Mouse (Mus musculus) ovary, postnatal 14 days (tissue): ENCODE measurements around the gene Rara.
"Not testable (repeated sequence)": the region's sequence is repeated elsewhere in the genome, so short reads cannot be mapped to it uniquely, and the experiment has no call there.

Experiments
- DNase-seq: peaks from one replicate; pipeline ENCODE4 v3.0.0; 2022; ENCODE audit warnings: low spot score

The Rara gene

DNA sequence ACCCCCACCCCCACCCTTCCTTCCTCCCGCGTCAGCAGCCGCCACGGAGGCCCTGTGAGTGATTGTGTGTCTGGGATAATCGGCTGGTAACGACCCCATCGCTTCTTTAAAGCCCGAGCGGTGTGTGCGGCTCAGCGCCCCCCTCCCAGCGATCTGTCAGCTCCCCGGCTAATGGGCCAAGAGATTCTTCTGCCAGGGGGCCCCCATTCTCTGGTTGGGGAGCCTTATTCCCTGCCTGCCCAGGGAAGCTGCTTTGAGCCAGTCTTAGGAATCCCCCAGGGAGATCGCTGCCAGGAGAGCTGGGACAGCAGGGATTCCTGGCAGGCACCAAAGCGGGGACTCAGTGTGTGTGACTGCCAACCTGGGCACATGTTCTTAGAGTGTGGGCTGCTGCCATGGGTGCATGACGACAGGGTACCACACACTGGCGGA lies 41.9 kb downstream of the Rara start:
- no peak for DNase-seq

DNA sequence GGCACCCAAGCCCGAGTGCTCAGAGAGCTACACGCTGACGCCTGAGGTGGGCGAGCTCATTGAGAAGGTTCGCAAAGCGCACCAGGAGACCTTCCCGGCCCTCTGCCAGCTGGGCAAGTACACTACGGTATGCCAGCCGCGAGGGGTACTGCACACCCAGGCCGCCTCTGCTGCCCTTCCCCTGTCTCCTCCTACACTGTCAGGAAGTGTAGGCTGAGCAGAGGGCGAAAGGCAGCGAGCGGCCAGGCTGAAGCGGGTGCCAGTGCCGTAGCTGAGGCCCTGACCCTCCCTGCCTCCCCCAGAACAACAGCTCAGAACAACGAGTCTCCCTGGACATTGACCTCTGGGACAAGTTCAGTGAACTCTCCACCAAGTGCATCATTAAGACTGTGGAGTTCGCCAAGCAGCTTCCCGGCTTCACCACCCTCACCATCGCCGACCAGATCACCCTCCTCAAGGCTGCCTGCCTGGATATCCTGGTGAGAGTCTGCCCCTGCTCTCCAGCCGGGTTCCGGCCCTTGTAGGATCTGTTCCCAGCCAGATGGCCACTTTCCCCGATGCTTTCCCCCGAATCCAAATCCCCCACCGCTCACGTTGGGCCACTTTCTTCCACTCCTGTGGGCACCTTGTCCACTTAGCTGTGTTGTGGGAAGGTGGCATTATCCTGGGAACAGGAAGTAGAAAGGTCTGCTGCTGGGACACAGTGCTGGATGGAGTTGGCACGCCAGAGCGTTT lies 42.7 kb downstream of the Rara start:
- DNase-seq: no peak

DNA sequence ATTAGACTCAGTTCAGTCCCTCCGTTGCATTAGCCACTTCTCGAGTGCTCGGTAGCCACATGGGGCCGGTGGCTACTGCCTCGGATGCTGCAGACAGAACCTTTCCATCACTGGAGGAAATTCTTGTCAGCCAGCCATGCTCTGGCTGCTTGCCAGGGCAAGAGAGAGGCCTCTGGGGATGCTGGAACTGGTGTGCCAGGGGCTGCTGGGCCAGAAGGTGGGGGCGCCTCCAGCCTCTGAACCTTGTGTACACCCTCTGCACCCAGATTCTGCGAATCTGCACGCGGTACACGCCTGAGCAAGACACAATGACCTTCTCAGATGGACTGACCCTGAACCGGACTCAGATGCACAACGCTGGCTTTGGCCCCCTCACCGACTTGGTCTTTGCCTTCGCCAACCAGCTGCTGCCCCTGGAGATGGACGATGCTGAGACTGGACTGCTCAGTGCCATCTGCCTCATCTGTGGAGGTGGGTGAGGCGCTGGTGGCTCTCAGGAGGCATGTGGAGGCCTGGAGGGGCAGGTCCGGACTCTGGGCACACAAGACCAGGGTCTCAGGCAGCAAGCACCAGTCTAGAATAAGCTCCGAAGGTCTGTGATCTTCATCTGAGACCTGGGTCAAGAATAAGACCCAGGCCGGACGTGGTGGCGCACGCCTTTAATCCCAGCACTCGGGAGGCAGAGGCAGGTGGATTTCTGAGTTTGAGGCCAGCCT lies 43.9 kb downstream of the Rara start:
- DNase-seq: no peak

DNA sequence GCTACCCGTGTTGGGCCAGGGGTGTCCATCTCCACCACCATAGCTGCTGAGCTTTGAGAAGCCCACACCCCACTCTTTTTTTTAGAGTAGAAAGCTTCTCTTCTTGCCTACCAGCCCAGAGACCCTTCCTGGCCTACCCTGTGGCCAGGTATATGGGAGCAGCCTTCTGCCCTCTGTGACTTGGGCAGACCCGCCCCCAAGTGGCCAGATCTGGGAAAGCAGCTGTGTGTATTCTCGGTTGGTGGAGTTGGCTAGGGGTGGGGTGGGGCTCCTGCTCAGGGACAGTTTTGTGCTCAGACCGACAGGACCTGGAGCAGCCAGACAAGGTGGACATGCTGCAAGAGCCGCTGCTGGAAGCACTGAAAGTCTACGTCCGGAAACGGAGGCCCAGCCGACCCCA lies 44.6 kb downstream of the Rara start:
- DNase-seq: peak; percentile 84

DNA sequence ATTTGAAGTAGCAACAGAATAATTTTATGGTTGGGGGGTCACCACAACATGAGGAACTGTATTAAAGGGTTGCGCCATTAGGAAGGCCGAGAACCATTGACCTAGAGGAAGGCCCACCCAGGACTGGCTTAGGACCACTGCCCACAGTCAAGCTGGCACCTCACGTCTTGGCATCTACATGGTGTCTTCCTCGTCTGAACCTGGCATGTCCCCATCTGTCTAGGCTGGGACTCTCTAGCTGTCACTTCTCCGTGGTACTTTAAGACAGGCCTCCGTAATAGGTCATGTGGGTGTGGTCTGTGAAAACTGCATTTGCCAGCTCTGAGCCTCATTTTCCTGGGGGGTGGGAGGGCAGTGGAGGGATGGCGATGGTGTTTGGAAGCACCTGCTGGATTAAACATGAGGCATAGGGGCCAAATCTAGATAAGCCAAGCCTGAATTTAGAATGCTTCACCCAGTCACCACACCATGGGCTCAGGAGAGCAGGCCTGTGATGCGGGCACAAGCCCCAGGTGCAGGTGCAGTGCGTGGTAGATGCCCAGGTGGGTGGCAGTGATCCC lies 45.3 kb downstream of the Rara start:
- no peak for DNase-seq

DNA sequence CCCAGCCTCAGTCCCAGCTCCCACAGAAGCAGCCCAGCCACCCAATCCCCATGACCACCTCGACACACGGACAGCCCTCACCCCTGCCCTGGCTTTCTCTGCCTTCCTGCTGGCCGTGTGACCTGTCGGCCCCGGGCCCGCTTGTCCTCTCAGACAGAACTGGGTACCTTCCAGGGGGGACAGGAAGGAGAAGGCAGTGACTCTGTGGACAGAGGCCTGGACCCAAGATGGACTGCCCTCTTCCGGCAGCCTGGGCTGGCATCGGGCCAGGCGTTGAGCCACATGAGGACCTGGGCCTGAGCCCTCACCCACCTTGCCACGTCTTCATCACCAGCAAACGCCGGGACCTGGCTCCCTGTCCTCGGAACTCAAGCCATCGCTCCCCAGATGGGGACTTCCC lies 46.0 kb downstream of the Rara start:
- DNase-seq: no peak

DNA sequence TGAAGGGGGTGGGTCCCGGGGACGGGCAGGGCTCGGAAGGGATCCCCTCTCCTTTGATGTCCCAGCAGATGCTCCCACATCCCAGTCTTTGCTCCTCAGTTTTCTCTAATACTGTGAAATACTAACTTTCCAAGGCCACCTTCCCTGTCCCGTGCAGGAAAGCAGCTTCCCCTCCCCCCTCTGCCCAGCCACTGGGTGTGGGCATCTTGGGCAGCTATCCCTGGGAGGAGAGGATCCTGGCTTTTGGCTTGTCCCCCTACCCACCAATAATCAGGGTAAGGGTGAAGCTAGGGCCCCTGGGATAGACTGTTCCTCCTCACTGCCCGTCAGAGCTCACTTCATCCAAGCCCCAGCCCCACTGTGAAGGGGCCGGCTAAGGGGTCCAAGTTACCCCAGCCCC lies 46.6 kb downstream of the Rara start:
- no peak for DNase-seq

DNA sequence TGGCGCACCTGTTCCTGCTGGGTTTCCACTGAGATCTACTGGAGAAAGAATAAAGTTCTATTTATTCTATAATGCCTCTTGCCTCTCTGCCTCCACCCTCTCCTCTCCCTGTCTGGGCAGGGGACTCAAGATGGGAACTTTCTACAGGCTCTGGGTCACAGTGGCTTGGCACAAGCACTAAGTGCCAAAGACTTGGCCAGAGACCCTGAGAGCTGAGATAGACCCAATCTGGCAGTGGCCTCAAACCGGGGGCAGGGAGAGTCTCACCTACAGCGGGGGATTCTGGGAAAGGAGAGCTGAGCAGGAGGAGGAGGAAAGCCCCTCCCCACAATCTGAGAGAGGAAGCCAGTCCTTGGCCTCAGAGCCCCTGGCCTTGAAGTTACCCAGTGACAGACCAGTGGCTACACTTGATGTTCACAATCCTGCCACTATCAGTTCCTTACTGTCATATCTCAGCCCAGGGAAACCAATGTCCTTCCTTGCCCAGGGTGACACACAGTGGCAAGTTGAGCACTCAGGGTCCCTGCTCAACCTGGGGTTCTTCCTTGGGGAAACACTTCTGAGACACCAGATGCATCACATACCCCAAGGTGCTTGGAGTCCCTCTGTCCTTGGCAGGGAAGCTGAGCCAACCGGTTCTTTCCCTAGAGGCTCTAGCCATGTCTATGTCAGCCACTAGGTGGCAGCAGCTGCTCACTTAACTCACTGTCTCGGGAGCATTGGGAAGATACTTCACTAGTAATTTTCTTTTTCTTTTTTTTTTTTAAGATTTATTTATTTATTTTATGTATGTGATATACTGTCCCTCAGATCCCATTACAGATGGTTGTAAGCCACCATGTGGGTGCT lies 47.5 kb downstream of the Rara start:
- no peak for DNase-seq

DNA sequence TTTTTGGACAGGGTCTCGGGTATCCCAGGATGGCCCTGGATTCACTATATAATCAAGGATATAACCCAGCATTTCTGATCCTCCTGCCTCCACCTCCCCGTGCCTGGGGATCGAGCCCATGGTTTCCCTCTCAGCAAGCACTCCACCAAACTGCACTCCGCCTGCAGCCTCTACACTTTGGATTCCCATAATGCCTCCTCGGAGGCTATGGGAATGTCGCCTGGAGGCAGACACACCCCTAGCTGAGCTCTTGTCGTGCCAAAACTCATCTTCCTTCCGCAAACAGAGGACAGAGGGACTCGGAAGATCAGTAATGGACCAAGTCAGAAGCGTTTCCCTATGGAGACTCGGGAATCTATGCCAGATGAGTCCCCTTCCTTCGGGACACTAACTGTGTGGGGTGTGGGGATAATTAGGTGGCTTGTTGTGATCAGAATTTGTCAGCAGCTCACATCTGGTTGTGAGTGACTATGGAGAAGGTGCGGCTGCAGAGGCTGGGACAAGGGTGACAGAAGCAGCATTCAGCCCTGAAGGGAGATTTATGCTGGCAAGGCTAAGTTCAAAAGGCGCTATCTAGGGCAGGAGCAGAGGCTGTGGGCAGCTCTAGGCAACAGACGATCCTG lies 51.0 kb downstream of the Rara start:
- no peak for DNase-seq

DNA sequence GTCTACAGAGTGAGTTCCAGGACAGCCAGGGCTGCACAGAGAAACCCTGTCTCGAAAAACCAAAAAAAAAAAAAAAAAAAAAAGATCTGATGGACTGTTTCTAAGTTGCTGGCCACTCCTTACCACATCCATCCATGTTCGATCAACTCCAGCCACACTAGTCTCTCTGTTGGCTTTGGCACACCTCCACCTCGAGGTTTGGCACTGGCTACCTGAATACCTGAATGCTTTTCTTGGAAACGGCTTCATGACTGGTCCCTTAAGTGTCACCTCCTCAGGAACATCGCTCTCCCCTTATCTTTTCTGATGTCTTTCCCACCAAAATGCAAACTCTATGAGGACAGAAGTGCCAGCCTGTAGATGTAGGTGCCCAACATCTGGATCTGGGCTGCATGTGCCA lies 51.7 kb downstream of the Rara start:
- DNase-seq: no peak

DNA sequence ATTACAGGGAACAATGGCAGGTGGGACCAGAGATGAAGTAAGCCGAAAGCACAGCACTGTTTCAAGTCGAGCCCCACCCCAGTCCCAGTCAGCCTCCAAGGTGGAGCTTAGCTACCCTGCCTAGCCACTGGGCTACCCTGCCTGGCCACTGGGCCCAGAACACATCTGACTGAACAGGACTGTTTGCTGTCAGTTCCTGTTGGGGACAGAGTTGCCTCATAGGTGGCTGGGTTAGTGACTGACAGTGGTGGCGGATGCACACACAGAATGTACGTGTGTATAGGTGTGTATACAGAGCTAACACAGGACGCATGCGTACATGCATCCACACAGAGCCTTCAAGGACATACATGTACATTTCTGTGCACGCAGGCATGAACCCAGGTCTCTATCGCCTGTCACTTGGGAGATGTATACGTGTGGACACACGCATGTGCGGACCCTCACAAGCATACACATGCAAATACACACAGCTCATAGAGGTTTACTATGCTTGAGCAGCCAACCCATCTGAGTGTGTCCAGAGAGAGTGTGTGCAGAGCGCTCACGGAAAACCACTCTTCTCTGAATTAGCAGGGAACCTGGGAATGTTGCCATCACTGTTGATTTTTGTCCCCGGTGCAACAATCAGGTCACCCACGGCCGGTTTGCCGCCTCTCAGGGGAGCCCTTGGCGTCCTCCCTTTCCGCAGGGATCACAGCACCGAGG lies 53.8 kb downstream of the Rara start:
- DNase-seq: no peak

DNA sequence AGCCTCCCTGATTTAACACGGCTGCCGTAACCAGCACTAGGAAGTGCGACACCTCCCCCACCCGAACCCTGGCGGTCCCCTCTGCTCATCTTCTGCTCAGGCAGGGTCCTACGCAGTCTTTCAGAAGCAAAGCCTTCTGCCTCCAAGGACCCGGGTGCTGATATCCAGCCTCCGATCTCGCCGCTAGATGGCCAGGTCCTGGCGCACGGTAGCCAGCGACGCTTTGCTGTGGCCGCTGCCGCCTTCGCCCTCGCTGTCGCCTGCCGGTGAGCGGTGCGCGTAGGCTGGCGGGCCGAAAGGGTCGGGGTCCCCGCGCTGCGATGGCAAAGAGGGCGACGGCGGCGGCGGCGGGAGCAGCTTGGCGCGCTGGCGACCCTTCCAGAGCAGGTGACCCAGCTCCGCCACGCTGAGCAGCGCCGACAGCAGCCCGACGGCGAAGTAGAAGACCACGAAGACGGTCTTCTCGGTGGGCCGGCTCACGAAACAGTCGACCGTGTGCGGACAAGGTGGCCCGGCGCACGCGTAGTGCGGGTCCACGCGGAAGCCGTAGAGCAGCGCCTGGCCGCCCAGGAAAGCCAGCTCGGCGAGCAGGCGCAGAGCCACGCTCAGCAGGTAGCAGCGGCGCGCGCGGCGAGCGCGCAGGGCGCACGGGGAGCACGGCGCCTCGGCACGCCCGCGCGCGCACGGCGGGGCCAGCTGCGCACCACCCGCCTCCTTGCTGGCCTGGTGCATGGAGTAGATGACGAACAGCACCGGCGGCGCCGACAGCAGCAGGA lies 54.6 kb downstream of the Rara start:
- no peak for DNase-seq

DNA sequence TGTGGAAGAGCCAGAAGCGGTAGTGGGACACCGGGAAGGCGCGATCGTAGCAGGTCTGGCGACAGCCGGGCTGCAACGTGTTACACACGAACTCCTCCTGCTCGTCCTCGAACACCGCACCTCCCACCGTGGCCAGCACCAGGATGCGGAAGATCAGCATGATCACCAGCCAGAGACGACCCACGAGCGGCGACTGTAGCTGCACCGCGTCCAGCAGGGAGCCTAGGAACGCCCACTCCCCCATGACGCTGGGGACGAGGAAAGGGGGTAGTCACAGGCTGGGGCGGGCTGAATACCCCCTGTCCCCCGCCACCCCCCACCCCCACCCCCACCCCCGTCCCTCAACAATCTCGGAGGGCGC lies 55.1 kb downstream of the Rara start, which contains the start of gene Gjd3:
TSS of gene Gjd3 (minus strand) at position 244 of the 361 bp plus-strand sequence.
- DNase-seq: no peak

DNA sequence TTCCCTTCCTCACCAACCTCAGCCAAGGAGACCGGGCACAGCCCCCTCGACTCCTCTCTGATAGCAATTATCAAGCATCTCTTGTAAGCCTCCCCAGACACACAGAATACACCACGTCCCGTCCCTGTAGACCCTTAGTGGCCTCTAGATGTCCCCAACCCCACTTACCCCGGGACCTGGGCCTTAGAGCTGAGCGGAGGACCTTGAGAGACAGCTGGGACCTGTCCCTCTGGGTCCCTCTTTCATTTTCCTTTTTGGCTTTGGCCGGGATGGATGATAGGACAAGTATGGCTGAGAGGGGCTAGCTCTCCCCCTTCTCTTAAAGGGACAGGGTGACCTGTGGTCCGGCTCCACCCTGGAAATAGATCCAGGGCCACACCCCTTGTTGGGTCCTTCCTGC lies 55.9 kb downstream of the Rara start:
- DNase-seq: no peak

DNA sequence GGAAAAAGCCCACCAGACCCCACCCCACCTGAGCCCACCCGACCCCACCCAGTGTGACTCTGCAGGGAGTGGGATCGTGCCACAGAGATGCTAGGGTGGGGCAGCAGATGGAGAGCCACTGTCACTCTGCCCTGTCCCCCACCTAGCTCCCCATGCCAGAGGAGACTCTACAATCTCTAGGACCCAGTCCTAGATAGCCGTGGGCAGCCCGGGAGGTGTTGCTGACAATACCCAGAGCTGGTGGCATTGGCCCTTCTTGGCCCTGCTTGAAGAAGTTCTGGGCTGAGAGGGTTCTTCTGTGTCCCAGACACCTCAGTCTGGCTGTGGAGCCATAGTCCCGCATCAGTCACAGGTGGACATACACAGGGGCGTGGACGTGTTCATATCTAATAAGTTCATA lies 57.9 kb downstream of the Rara start:
- DNase-seq: no peak

DNA sequence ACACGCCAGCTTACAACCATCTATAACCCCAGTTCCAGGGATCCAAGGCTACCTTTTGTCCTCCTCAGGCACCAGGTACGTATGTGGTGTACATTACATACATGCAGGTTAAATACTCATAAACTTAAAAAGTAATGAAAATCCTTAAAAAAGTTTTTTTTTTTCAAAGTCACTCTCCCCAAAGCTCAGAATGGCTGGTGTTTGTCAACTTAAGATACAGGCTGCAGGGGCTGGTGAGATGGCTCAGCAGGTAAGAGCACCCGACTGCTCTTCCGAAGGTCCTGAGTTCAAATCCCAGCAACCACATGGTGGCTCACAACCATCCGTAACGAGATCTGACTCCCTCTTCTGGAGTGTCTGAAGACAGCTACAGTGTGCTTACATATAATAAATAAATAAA lies 60.6 kb downstream of the Rara start:
- not testable (repeated sequence) for DNase-seq

DNA sequence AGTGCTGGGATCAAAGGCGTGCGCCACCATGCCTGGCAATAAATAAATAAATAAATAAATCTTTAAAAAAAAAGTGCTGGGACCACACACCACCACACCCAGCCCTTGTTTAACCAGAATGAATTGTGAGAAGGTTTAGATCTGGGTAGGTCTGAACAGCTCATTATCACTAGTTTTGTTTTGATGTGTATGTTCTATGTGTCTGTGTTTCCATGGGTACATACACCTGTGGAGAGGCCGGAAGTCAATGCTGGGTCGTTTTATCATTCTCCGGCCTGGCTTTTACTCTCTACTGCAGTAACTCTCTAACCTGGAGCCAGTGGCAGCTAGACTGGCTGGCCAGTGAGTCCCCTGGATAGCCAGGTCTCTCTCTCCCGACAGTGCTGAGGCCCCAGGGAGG lies 63.2 kb downstream of the Rara start:
- DNase-seq: no peak

DNA sequence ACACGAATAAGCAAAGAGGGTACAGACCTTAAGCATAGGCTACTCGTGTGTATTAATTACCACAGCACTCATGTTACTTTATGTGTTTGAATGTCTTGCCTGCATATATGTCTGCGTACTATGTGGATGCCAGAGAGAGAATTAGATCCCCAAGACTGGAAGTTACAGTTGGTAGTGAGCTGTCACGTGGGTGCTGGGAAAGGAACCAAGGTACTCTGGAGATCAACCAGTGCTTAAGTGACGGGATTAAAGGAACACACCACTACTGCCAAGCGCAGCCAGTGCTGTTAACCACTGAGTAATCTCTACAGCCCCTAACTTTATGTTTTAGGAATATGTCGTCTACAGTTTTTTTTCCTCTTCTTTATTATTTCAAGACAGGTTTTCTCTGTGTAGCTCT lies 68.4 kb downstream of the Rara start:
- no peak for DNase-seq

DNA sequence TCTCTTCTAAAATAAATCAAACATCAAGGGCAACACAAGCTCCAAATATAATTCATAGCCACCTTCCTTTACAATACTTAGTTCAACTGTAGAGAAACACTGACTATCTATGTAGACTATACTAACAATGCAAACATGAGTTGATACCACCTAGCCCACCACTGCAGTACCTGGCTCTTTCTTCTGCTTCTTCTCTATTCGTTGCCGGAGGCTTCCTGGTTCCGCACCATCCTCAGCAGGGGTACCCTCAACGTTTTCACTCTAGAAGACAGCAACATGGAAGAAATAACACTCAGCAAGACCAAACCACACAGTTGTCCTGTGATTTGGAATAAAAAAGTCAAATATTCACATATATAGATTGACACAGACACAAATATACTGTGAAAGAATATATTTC lies 70.0 kb downstream of the Rara start:
- DNase-seq: no peak

DNA sequence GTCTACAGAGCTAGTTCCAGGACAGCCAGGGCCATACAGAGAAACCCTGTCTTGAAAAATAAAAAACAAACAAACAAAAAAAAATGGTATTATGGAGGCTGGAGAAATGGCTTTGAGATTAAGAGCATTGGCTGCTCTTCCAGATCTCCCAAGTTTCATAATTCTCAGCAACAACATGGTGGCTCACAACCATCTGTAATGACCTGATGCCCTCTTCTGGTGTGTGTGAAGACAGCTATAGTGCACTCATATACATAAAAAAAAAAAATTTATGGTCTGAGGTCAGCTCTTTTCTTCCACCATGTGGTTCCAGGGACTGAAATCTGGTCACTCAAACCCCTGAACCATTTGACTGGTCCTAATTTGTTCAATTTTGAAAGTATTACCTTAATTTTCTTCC lies 71.2 kb downstream of the Rara start:
- DNase-seq: no peak

DNA sequence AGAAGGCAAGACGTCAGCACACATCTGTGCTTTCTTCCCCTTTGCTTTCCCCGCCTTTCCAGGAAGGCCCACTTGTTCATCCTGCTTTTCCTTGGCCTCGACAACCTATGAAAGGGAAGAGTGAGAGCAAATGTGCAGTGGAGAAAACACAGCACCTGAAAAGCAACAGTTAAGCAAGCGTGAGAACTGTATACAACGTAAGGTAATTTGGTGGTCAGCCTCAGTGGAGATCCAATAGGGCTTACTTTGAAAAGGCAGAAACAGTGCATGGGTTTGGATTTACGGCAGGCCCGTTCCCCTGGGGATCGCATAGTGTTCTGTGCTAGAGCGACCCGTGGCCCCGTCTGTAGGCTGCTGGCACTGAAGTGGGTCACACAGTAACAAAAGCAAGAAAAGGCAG lies 71.6 kb downstream of the Rara start:
- no peak for DNase-seq
